Mouse (Mus musculus): ENCODE measurements around the gene Mical2.

Gene Mical2

DNA sequence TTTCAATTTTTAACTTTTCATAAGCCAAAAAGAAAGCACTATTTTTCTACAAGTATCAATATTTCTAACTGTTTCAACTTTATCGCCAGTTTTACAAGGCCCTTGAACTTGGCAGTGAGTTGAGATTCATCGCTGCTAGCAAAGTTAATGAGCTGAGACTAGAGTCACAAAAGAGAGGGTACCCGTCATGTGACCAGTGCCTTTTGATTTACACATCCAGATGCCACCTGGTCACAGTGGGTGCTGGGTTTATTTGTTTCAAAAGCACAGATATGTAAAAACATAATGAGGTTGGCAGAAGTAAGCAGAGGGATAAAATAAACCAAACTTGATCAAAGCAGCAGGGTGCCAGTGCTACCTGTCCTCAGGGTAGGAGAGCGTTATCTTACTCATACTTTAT is 126.3 kb downstream of the Mical2 start:
- DNase-seq (ENCODE audit: low read depth, low spot score), result no peak

DNA sequence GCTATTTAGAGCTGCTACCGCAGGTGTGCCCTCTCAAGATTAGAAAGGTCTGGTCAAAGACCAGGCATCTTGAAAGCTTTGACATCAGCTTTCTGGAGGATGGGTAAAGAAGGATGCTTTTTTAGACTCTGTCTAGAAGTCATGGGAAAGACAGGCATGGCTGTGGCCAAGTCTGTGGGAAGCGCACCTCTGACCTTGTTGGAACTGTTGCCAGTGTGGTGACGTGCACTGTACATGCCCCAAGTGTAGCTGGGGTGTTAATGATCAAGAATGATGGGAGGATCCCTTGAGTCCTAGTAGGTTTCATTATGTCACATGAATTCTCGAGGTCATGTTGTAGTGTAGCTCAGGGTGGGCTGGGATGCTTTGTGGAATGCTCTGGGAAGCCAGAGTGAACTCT is 127.4 kb downstream of the Mical2 start:
- DNase-seq (ENCODE audit: low read depth, low spot score), result no peak

DNA sequence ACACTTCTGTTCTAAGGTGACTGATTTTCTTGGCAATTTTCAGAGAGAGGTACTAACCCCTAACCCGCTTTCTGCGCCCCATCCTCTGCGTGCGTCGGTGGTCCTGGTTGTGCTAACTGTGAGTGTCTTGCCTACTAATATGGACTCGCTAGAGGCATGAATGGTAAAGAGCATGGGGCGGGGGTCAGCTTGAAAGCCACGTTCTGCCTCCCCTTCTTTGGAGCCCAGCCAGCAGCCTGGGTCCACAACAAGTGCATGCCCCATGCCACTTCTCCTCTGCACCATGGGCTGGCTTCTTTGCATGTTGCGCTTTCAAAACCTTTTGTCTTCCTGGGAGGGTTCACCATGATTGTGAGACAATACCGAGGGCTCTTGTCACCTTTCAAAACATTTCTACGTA is 128.3 kb downstream of the Mical2 start:
- DNase-seq (ENCODE audit: low read depth, low spot score), result no peak

DNA sequence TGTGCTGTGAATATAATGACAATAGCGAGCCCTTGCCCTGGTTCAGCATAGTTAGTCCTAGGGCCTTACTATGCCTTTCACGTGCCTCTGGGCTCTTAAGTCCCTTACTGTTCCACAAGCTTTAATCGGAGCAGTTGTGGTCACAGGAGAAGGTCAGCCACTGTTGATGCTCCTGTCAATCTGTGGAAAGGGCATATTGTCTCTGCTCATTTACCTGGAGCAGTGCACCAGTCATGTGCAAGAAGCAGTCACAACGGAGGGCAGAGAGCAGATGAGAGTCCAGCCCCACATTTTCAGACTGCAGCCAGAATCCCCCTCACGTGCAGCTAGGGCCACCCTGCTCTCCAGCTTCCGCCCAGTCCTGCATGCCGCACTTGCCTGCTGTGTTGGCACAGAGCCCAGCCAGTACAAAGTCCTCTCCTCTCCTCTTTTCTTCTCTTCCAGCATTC is 128.9 kb downstream of the Mical2 start:
- no peak for DNase-seq (ENCODE audit: low read depth, low spot score)

DNA sequence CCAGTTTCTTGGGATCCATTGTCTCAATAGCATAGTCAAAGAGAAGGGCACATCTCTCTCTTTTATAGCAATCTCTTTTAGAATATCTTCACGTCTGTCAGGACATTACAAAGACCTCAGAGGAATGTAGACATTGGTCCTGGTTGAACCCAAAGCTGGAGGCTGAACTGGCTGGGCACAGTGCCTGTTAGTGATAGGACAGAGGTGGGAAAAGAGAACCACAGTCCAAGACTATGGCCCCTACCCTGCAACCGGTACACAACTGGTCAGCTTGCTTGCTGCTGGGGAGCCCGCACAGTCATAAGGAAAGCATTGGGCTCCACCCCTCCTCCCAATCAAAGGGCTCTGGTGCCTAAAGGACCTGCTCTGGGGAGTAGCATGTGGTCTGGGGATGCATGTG is 133.9 kb downstream of the Mical2 start:
- no peak for DNase-seq (ENCODE audit: low read depth, low spot score)

DNA sequence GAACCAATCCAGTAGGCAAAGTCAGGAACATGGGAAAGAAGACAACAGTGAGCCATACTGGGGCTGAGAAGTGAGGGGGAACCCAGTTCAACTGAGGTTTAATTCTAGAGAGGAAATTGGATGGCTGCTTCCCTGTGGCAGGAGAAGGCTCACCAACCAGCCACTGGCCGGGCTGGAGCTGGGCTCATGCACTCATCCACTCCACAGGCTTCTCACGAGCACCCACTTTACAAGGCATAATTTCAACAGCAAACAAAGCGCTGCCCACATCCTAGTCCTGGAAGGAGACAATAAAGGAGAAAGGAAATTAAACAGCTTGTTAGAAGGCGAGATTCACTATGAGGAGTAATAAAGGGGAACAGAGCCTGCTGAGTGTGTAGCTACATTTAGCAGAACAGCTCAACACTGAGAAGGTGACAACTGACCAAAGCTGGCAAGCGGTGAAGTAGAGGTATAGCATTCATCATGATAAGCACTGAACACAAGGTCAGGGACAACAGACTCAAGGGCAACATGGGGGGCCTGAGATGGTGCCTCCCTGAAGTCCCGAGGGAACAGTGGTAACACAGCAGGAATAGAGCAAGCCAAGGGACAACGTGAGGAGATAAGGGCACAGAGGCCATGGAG is 137.0 kb downstream of the Mical2 start:
- no peak for DNase-seq (ENCODE audit: low read depth, low spot score)

DNA sequence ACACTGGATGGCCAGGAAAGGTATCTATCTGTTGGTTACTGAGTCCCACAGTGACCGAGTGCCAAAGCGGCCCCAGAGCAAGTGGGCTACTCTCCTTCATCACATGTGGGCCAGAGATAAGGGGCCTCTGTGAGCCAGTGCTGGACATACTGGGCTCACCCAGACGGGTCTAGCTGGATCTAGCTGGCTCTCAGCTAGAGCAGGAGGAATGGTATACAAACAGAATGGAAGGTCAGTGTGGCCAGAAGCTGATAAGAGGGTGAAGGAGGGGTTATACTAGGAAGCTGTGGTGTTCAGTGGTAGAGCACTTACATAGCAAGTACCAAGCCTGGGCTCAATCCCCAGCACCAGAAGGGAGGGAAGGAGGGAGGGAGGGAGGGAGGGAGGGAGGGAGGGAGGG is 140.2 kb downstream of the Mical2 start:
- no peak for DNase-seq (ENCODE audit: low read depth, low spot score)

DNA sequence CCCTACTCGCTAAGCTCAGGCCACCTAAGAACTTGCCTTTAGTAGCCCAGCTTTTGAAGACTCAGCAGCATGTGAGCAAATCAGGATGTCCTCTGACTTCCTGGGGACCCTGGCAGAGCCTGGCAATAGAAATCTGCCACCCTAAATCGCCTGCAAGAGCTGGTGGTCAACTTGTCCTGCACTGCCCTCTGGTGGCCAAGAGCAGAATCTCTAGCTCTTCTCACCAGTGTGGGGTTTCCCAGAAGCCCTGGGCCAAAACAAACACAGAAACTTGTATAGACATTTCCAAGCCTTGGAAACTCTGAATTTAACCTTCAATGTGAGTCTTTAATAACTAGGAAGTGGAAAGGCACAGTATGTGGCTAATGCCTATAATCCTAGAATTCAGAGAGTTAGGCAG is 143.4 kb downstream of the Mical2 start:
- peak; percentile 69 for DNase-seq (ENCODE audit: low read depth, low spot score)

DNA sequence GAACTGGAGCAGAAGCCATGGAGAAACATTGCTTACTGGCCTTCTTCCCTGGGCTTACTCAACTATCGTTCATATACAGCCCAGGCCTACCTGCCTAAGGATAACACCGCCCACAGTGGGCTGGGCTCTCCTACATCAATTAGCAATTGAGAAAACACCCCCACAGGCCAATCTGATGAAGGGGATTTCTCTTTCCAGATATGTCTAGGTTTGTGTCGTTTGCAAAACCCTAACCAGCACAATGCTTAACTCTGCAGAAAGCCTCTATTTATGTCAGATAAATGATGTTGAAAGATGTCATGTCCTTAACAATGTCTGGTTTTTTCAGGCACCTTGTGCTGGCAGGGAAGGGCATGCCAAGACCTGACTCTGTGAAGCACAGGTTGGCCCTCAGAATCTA is 144.3 kb downstream of the Mical2 start:
- no peak for DNase-seq (ENCODE audit: low read depth, low spot score)

DNA sequence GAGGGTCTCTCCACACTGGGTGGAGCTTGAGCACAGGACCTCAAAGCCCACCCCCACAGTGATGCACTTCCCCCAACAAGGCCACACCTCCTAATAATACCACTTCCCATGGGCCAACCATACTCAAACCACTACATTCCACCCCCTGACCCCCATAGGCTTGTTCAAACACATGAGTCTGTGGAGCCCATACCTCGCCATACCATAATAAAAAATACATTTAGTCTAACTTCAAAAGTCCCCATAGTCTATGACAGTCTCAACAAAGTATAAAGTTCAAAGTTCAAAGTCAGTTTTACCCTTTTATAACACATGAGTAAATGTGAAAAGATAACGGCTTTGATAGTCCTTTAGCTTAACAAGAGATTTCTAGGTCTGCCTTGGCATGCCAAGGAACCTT is 145.7 kb downstream of the Mical2 start:
- DNase-seq (ENCODE audit: low read depth, low spot score), result no peak

DNA sequence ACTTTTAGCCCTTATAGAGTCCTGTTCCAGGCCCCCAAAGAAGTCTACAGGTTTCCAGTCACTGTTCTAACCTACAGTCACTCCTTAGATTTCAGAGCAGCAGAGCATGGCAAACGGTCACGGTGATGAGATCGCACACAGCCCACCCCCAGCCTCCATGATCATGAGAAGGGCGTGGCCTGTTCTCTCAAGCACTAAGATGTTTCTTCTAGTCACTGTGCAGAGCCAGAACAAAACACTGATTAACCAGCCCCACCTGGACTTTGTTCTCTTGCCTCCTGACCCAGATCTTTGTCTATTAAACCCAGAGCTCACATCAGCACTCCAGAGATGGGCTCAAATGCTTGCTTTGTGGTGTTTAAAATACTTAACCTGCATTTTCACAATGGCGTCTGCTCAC is 148.4 kb downstream of the Mical2 start:
- no peak for DNase-seq (ENCODE audit: low read depth, low spot score)

DNA sequence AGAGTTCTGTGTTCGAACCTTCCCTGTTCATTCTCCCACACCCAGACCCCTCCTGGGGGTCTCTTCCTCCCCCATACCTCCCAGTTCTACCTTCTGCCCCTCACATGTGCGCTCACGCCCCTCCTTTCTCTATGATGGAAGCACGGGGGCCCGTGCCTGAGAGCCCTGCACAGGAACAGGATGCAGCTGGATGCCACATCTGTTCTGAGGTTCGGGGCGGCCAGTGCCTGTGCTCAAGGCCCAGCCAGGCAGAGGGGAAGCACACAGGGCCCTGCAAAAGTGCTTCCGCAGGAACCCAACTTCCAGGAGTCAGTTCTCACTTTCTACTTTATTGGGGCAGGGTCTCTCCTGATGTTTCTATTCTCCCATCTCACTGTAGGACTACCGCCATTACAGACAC is 149.4 kb downstream of the Mical2 start:
- no peak for DNase-seq (ENCODE audit: low read depth, low spot score)

DNA sequence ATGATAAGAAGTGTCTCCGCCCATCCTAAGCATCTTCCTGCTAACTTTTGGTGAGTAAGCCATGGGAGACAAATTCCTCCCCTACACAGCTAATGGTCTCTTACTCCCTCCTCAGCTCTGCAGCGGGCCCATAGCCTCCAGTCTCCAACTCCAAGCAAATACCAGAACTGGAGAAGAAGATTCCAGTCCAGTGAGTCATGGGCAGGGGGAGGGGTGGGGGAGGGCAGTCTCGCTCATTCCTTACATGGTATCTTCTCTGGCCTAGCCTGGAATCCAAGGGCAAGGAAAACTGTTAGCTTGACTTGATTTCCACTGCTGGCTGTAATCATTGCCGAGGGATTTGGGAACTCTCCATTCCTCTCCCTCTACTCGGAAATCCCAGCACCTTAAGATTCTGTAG is 150.2 kb downstream of the Mical2 start:
- no peak for DNase-seq (ENCODE audit: low read depth, low spot score)

DNA sequence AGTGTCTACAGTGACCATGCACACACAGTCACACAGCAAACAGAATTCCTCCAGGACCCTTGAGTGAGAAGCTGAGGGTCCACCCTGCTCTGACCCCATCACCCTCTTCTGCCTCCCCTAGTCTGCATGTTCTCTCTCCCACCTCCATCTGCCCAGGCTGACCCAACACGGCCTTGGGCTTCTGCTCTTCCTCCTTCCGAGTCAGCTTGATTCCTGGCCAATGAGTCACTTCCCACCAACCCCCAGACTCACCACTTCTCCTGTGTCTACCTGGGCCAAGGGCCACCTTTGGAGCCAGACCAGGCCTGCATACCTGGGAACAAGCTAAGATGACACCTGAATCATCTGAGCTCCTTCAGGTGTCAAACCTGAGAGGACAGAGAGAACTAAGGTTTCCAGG is 151.0 kb downstream of the Mical2 start:
- no peak for DNase-seq (ENCODE audit: low read depth, low spot score)

DNA sequence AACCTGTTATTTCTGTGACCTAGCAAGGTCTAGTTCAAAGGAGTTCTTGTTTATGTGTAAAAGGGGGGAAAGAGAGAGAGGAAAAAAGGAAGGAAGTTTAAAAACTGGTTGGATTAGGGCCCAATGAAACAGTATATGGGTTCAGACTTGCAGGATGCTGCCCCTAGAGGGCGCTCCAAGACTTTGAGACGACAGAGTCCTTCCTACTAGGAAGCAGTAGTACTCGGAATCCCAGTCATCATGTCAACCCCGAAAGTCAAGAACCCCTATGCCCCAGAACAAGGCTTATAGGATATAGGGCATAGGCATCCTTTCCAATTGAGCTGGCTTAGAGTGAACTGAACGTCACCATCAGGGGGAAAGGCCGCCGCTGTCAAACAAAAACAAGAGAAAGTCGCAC is 151.7 kb downstream of the Mical2 start:
- DNase-seq (ENCODE audit: low read depth, low spot score), result peak; percentile 23

DNA sequence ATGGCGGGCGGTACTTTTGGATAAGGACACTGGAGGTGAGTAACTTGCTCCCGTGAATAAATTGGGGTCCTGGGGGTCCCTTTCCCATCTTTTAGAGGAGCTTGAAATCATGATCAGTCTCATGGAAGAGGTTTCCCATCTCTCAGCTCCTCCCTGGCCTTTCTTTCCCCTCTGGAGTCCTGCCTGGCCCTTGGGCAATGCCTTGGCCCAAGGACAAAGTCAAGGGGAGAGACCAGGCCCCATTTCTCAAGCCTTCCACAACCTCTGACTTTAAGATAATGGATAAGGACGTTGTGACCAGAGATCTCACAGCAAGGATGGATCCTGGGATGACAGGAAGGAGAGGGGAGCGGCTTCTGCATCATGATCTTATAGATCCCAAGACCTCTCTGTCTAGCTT is 152.4 kb downstream of the Mical2 start:
- DNase-seq (ENCODE audit: low read depth, low spot score), result no peak

DNA sequence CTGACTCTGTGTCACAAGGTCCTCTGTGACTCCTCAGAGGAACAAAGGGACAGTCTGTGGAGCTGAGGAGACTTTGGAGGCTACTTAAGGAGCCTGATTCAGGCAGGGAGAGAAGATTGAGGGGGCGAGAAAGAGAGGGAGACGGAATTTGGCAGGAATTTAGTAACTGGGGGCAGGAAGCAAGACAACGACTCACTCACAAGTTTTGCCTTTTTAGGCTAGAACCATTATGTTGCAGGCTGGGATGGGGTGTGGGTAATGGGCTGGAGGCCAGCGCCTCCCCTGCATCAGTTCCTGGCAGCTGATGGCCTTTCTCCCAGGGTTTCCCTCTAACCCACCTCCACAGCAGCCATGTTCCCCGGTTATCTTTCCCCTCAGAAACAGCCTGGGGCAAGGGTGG is 152.8 kb downstream of the Mical2 start:
- no peak for DNase-seq (ENCODE audit: low read depth, low spot score)

DNA sequence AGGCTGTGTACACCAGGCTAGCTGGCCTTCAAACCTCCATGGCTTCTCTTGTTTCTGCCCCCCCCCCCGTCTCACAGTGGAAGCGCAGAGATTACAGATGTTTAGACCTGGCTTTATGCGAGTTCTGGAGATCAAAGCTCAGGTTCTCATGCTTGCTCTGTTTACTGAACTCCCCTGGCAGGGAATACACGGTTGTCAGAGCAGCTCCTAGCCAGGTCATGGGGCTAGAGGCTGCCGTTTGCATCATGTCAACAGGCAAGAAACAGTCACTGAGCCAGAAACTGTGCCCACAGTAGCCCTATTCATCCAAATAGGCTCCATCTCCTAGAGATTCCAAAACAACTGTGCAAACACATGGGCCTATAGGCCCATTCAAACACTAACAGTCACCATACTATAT is 160.9 kb downstream of the Mical2 start:
- DNase-seq (ENCODE audit: low read depth, low spot score), result no peak

DNA sequence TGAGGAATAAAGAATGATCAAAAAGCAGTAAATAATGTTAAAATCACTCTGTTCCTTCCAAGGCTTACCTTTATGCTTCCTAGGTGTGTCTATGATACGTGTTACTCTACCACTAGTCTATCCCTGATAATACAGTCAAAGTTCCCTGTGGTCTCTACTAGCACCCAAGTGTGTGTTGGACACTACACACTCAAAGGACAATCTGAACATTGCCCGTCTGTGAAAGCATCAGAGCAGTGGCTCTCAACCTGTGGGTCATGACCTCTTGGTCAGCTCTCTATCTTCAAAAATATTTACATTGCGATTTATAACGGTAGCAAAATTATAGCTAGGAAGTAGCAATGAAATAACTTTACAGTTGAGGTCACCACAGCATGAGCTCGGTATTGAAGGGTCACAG is 162.2 kb downstream of the Mical2 start:
- DNase-seq (ENCODE audit: low read depth, low spot score), result no peak

DNA sequence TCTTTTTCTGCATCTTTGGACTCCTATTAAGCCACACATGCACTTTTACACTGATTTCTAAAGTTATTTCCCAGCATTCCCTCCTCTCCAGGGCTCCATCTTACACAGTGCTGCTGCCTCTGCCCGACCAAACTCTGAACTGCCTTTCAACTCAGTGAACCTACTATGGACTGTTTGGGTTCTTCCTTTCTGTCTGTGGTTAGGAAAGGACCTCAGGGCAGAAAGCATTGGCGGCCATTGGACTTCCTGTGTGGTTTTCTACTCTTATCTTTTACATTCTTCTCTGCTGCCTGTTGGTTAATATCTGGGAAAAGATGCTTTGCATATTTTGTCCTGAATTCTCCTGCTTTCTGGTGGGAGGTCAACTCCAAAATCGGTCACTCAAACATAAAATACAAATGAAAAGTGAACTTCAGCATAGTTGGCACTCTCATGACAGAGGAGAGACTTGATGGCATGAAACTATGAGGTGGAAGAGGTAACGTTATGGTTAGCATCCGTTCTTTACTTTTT is 162.8 kb downstream of the Mical2 start:
- no peak for DNase-seq (ENCODE audit: low read depth, low spot score)

DNA sequence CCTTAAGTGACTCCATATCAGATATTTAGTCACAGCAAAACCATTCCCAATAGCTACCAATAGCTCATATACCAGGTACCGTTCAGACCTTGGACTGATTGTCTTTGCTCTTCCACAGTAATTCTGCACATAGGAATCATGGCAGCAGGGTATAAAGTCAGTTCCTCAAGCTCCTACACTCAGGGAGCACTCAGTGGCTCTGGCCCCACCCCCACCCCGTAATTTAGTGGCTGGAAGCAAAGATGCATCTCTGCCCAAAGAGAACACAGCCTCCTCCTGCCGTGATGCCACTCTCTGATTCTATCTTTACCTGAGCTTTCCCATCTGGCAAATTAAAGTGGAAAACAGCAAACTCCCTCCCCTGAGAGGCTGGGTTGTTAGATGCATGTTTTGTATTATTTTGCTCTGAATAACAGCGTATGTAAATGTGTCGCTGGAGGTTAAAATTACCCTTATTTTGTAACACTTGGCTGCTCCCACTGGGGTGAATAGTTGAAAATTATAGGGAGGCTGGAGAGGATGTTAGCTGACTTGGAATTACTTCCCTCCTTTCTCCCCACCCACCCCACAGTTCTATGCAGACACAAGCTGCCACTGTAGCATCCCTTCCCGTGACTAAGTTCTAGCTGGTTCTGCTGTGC is 164.1 kb downstream of the Mical2 start:
- DNase-seq (ENCODE audit: low read depth, low spot score), result no peak

DNA sequence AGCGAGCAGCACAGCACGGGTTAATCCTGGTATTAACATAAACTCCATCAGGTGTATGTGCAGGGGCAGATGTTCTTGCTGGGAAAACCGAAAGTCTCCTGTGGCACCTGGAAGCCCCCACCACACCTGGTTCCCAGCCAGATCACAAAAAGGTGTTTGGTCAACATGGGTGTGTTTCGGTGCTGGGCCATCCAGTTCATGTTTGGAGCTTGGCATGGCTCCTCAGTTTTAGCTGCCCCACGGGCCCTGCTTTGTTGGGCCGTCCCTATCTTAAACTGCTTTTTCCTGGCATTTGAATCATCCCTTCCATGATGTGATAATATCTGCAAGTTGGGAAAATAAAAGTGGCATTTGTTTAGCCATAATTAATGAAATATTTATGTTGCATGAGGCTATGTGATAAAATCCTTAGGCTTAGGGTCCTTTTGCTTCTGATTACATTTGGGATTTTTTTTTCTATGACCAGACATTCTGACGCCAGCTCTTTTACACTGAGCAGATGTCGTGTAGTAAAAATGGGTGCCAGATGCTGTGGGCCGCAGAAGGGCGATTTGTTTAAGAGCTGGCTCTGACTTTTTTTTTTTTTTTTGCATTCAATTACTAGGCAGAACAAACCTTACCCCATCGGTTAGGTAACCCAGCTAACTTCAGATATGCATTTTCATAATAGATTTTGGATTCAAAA is 164.7 kb downstream of the Mical2 start:
- DNase-seq (ENCODE audit: low read depth, low spot score), result no peak

All from CD4-positive helper T cell, adult 2 months (primary cell).